14 mouse cellular contexts compared by ENCODE assay signal in genomic region chr19:55271448-55271847, GRCm38 (mm10). TPM values are rescaled to one million over a fixed set of nuclear protein-coding genes. Genes with fewer than 3 reads are reported as not detected.
A peak's percentile ranks its signal among the peaks of the same experiment; 100 is the strongest.
DNase-seq lines count a peak whose midpoint lies in the region; ATAC-seq and TF ChIP-seq lines count a peak whose summit lies in the region.
"Had no signal": no experiment of that assay in that cellular context is flagged by ENCODE, and none has a peak within 500 bp of the region (broad histone marks: within the 10 kb centered on the region; RNA-seq: fewer than 3 reads in every experiment).

No protein-coding gene starts in this region.

- peak overlapping the region; percentile 43; the same call in 1 of the 2 replicates for H3K27ac ChIP-seq in kidney, embryonic 14.5 days (ENCODE audit: low read depth, low read length)
- H3K27ac ChIP-seq in MEL (ENCODE audit: control insufficient read depth, low read depth, low read length): peak overlapping the region; percentile 41; the same call in 1 of the 2 replicates
- H3K27ac ChIP-seq in embryonic facial prominence, embryonic 14.5 days (replicated peaks; ENCODE audit: low read depth, low read length): 0 out of 2 replicates have a peak overlapping the region, but pooled peaks have one; percentile 42
- no peak overlapping the region for H3K27ac ChIP-seq in limb, embryonic 10.5 days
- H3K27ac ChIP-seq in heart, adult 2 months: no peak overlapping the region
- H3K27ac ChIP-seq: forebrain, embryonic 15.5 days; limb, embryonic 15.5 days had no signal

- no peak for DNase-seq in kidney, postnatal 36 days
- DNase-seq in MEL (ENCODE audit: low read depth, low spot score): peak; percentile 53
- peak; percentile 77 for DNase-seq in embryonic facial prominence, embryonic 14.5 days (ENCODE audit: low spot score)
- peak; percentile 61 for DNase-seq in lung, postnatal 36 days
- DNase-seq in limb, embryonic 10.5 days (ENCODE audit: low spot score): no peak
- DNase-seq in heart, adult 2 months: no peak
- DNase-seq in gastrocnemius, adult 8-10 months (ENCODE audit: low spot score in 2 of 2): no peak
- DNase-seq: cerebellum, postnatal 10 days; heart, postnatal 14 days; kidney, adult 2 months had no signal

- no peaks in the 10 kb centered on the region for H3K9me3 ChIP-seq in kidney, embryonic 14.5 days (ENCODE audit: control insufficient read depth, low read length)
- no peaks in the 10 kb centered on the region for H3K9me3 ChIP-seq in MEL (replicated peaks; ENCODE audit: insufficient read depth, low read length)
- H3K9me3 ChIP-seq in embryonic facial prominence, embryonic 14.5 days (ENCODE audit: control insufficient read depth, low read length): no peaks in the 10 kb centered on the region
- H3K9me3 ChIP-seq in limb, embryonic 10.5 days (replicated peaks): no peaks in the 10 kb centered on the region
- H3K9me3 ChIP-seq: forebrain, embryonic 15.5 days; limb, embryonic 15.5 days had no signal

- H3K36me3 ChIP-seq in kidney, embryonic 14.5 days (ENCODE audit: control insufficient read depth, insufficient read depth, low read length): 0 out of 2 replicates have a peak, but pooled peaks cover 3% of the 10 kb centered on the region
- peaks cover 31 to 52% of the 10 kb centered on the region in 2 experiments for H3K36me3 ChIP-seq in MEL (ENCODE audit: control insufficient read depth in 1 of 2, insufficient read depth in 2 of 2, low read length in 2 of 2)
- H3K36me3 ChIP-seq in embryonic facial prominence, embryonic 14.5 days (ENCODE audit: control insufficient read depth, insufficient read depth, low read length): no peaks in the 10 kb centered on the region
- no peaks in the 10 kb centered on the region for H3K36me3 ChIP-seq in limb, embryonic 10.5 days
- no peaks in the 10 kb centered on the region for H3K36me3 ChIP-seq in heart, adult 2 months (ENCODE audit: control insufficient read depth, insufficient read depth, low read length)
- H3K36me3 ChIP-seq: forebrain, embryonic 15.5 days; limb, embryonic 15.5 days had no signal

- no peak overlapping the region for H3K4me2 ChIP-seq in kidney, embryonic 14.5 days (replicated peaks; ENCODE audit: low read depth, low read length)
- H3K4me2 ChIP-seq in embryonic facial prominence, embryonic 14.5 days (ENCODE audit: low read depth, low read length): no peak overlapping the region
- H3K4me2 ChIP-seq: forebrain, embryonic 15.5 days; limb, embryonic 15.5 days had no signal

- no peak overlapping the region for H3K9ac ChIP-seq in kidney, embryonic 14.5 days (ENCODE audit: low read depth, low read length)
- H3K9ac ChIP-seq in MEL (ENCODE audit: control insufficient read depth, low read depth, low read length, poor library complexity, severe bottlenecking): no peak overlapping the region
- no peak overlapping the region for H3K9ac ChIP-seq in embryonic facial prominence, embryonic 14.5 days (ENCODE audit: low read depth, low read length)
- no peak overlapping the region for H3K9ac ChIP-seq in heart, adult 2 months (ENCODE audit: low read depth, low read length)
- H3K9ac ChIP-seq: forebrain, embryonic 15.5 days; limb, embryonic 15.5 days had no signal

- peak; percentile 63; the same call in 1 of the 2 replicates for ATAC-seq in kidney, embryonic 14.5 days (ENCODE audit: low FRiP score, low TSS enrichment)
- ATAC-seq in embryonic facial prominence, embryonic 14.5 days (ENCODE audit: low read depth): peak; percentile 89; the same call in 1 of the 2 replicates
- ATAC-seq: forebrain, embryonic 15.5 days had no signal

- TF ChIP-seq EP300 in MEL (IDR thresholded peaks at IDR 0.05; ENCODE audit: low read depth in 1 of 2, low read length in 2 of 2): peak; percentile 36 to 60; a peak in 3 of 4 replicates
- TF ChIP-seq EP300 in heart, adult 2 months (IDR thresholded peaks at IDR 0.05; ENCODE audit: insufficient read depth, low read depth, low read length): no peak

- no peak for TF ChIP-seq RAD21 in MEL (IDR thresholded peaks at IDR 0.05; ENCODE audit: low read depth, low read length)

- peaks cover 18% of the 10 kb centered on the region for H3K4me1 ChIP-seq in kidney, embryonic 14.5 days (ENCODE audit: control insufficient read depth, insufficient read depth, low read length)
- peaks cover 43 to 44% of the 10 kb centered on the region in 2 experiments for H3K4me1 ChIP-seq in MEL (ENCODE audit: control insufficient read depth in 1 of 2, insufficient read depth in 2 of 2, low read length in 2 of 2)
- H3K4me1 ChIP-seq in embryonic facial prominence, embryonic 14.5 days (ENCODE audit: control insufficient read depth, insufficient read depth, low read length): peaks cover 8% of the 10 kb centered on the region
- no peaks in the 10 kb centered on the region for H3K4me1 ChIP-seq in limb, embryonic 10.5 days
- H3K4me1 ChIP-seq in heart, adult 2 months (ENCODE audit: control insufficient read depth, insufficient read depth, low read length): no peaks in the 10 kb centered on the region; the same call in 1 of the 2 replicates
- H3K4me1 ChIP-seq: forebrain, embryonic 15.5 days had no signal

- TF ChIP-seq CTCF in MEL (IDR thresholded peaks at IDR 0.05 in 2 of 3, conservative IDR thresholded peaks at IDR 0.05 in 1 of 3; ENCODE audit: control insufficient read depth in 1 of 3, insufficient read depth in 1 of 3, low read depth in 2 of 3, low read length in 3 of 3, poor library complexity in 1 of 3, severe bottlenecking in 1 of 3): no peak
- no peak for TF ChIP-seq CTCF in heart, adult 2 months (IDR thresholded peaks at IDR 0.05)

- no peak overlapping the region for H3K4me3 ChIP-seq in kidney, embryonic 14.5 days (ENCODE audit: low read length)
- H3K4me3 ChIP-seq in MEL (ENCODE audit: control insufficient read depth in 1 of 2, insufficient read depth in 1 of 2, low read depth in 2 of 2, low read length in 2 of 2): no peak overlapping the region
- no peak overlapping the region for H3K4me3 ChIP-seq in embryonic facial prominence, embryonic 14.5 days (ENCODE audit: low read depth, low read length)
- no peak overlapping the region for H3K4me3 ChIP-seq in limb, embryonic 10.5 days
- no peak overlapping the region for H3K4me3 ChIP-seq in heart, adult 2 months
- H3K4me3 ChIP-seq: forebrain, embryonic 15.5 days; limb, embryonic 15.5 days had no signal

- 0 out of 4 replicates have a peak, but pooled peaks of 1 of the 2 experiments have one; percentile 14 for TF ChIP-seq POLR2A in MEL (IDR thresholded peaks at IDR 0.05; ENCODE audit: control insufficient read depth in 1 of 2, insufficient read depth in 1 of 2, low read depth in 1 of 2, low read length in 2 of 2, poor library complexity in 1 of 2)
- no peak for TF ChIP-seq POLR2A in heart, adult 2 months (IDR thresholded peaks at IDR 0.05; ENCODE audit: insufficient read depth, low read depth, low read length)

- WGBS in kidney, embryonic 14.5 days: 42% methylated on average over 3 of the region's 3 CpGs
- 42% methylated on average over 3 of the region's 3 CpGs for WGBS in embryonic facial prominence, embryonic 14.5 days
- 34% methylated on average over 3 of the region's 3 CpGs for WGBS in limb, embryonic 10.5 days
- 68% methylated on average over 3 of the region's 3 CpGs for WGBS in heart, adult 2 months

- no peaks in the 10 kb centered on the region for H3K27me3 ChIP-seq in kidney, embryonic 14.5 days (ENCODE audit: control insufficient read depth, insufficient read depth, low read length)
- H3K27me3 ChIP-seq in MEL (ENCODE audit: control insufficient read depth in 1 of 2, insufficient read depth in 2 of 2, low read length in 2 of 2): no peaks in the 10 kb centered on the region
- H3K27me3 ChIP-seq in embryonic facial prominence, embryonic 14.5 days (replicated peaks; ENCODE audit: control insufficient read depth, insufficient read depth, low read length): no peaks in the 10 kb centered on the region
- no peaks in the 10 kb centered on the region for H3K27me3 ChIP-seq in limb, embryonic 10.5 days (ENCODE audit: low read depth, poor library complexity, severe bottlenecking)
- no peaks in the 10 kb centered on the region for H3K27me3 ChIP-seq in heart, adult 2 months (ENCODE audit: control insufficient read depth, insufficient read depth, low read length)
- H3K27me3 ChIP-seq: forebrain, embryonic 15.5 days; limb, embryonic 15.5 days had no signal

- H3K79me2 ChIP-seq in MEL (ENCODE audit: control insufficient read depth, insufficient read depth, low read length, poor library complexity): peaks cover 14% of the 10 kb centered on the region
- no peaks in the 10 kb centered on the region for H3K79me2 ChIP-seq in heart, adult 2 months (replicated peaks; ENCODE audit: control insufficient read depth, insufficient read depth, low read length)

- intact Hi-C loops in heart, adult 2 months (cut with DNase I): no loop called here

RNA-seq across cellular contexts. Expression of gene Acsl5, which starts 19.7 kb away (rescaled TPM):
- polyA plus RNA-seq in kidney, embryonic 14.5 days (2014; fragmentation: Nextera tagmentation; extraction: Ambion mirVana): 26.3 and 38.1 TPM in 2 replicates
- 248 and 318 TPM in 2 replicates for total RNA-seq in MEL (2012; rRNA removed)
- 100 to 1,000 TPM in 1 of 2 experiments, not detected in 1; 223 TPM for polyA plus RNA-seq in MEL (2012; ENCODE audit: insufficient read depth in 1 of 2, insufficient read length in 2 of 2, low read depth in 1 of 2, low replicate concordance in 2 of 2, missing spikeins in 1 of 2)
- 31.0 and 36.4 TPM in 2 replicates for polyA plus RNA-seq in embryonic facial prominence, embryonic 14.5 days (2014; fragmentation: Nextera tagmentation; extraction: Ambion mirVana)
- polyA plus RNA-seq in limb, embryonic 10.5 days (2016; fragmentation: Nextera tagmentation; extraction: Ambion mirVana): 15.4 and 25.6 TPM in 2 replicates
- 10 to 100 TPM; 12.5 to 14.7 TPM for total RNA-seq in heart, adult 2 months (2021)
- 8.0 and 9.0 TPM in 2 replicates for polyA plus RNA-seq in heart, adult 2 months (2012; rRNA removed)
- 1 to 10 TPM; 2.0 to 2.6 (median 2.2) TPM for total RNA-seq in gastrocnemius, adult 8-10 months (2022)

RNA-seq across cellular contexts. Expression of gene Gucy2g, which starts 30.4 kb away (rescaled TPM):
- 0.05 TPM in 1 of 2 replicates, not detected in the other for polyA plus RNA-seq in kidney, embryonic 14.5 days (2014; fragmentation: Nextera tagmentation; extraction: Ambion mirVana)
- 0.65 and 1.1 TPM in 2 replicates for total RNA-seq in MEL (2012; rRNA removed)
- polyA plus RNA-seq in MEL (2012; ENCODE audit: insufficient read depth in 1 of 2, insufficient read length in 2 of 2, low read depth in 1 of 2, low replicate concordance in 2 of 2, missing spikeins in 1 of 2): 1 to 10 TPM in 1 of 2 experiments, not detected in 1; 2.4 TPM
- 0.06 TPM in 1 of 2 replicates, not detected in the other for polyA plus RNA-seq in embryonic facial prominence, embryonic 14.5 days (2014; fragmentation: Nextera tagmentation; extraction: Ambion mirVana)
- polyA plus RNA-seq in limb, embryonic 10.5 days (2016; fragmentation: Nextera tagmentation; extraction: Ambion mirVana): not detected in 2 replicates
- under 1 TPM in 1 of 2 experiments, not detected in 1; 0.07 TPM for total RNA-seq in heart, adult 2 months (2021)
- 0.12 TPM in 2 replicates for polyA plus RNA-seq in heart, adult 2 months (2012; rRNA removed)
- under 1 TPM; 0.17 to 0.34 (median 0.32) TPM for total RNA-seq in gastrocnemius, adult 8-10 months (2022)
- total RNA-seq: granulocyte monocyte progenitor cell, adult 5-6 weeks had no signal
- polyA plus RNA-seq: forebrain, embryonic 15.5 days had no signal

RNA-seq across cellular contexts. Expression of gene Zdhhc6, which starts 44.4 kb away (rescaled TPM):
- polyA plus RNA-seq in kidney, embryonic 14.5 days (2014; fragmentation: Nextera tagmentation; extraction: Ambion mirVana): 83.0 and 110 TPM in 2 replicates
- total RNA-seq in MEL (2012; rRNA removed): 101 and 109 TPM in 2 replicates
- polyA plus RNA-seq in MEL (2012; ENCODE audit: insufficient read depth in 1 of 2, insufficient read length in 2 of 2, low read depth in 1 of 2, low replicate concordance in 2 of 2, missing spikeins in 1 of 2): 100 to 1,000 TPM in 1 of 2 experiments, 10 to 100 TPM in 1; 95.6 to 114 TPM
- polyA plus RNA-seq in embryonic facial prominence, embryonic 14.5 days (2014; fragmentation: Nextera tagmentation; extraction: Ambion mirVana): 73.2 and 82.9 TPM in 2 replicates
- 113 and 120 TPM in 2 replicates for polyA plus RNA-seq in limb, embryonic 10.5 days (2016; fragmentation: Nextera tagmentation; extraction: Ambion mirVana)
- total RNA-seq in heart, adult 2 months (2021): 10 to 100 TPM; 19.6 to 22.1 TPM
- 10.4 and 14.1 TPM in 2 replicates for polyA plus RNA-seq in heart, adult 2 months (2012; rRNA removed)
- 10 to 100 TPM; 18.6 to 24.3 (median 19.8) TPM for total RNA-seq in gastrocnemius, adult 8-10 months (2022)

RNA-seq across cellular contexts. Expression of gene Vti1a, which starts 44.6 kb away (rescaled TPM):
- polyA plus RNA-seq in kidney, embryonic 14.5 days (2014; fragmentation: Nextera tagmentation; extraction: Ambion mirVana): 17.0 and 25.7 TPM in 2 replicates
- 33.8 and 42.8 TPM in 2 replicates for total RNA-seq in MEL (2012; rRNA removed)
- polyA plus RNA-seq in MEL (2012; ENCODE audit: insufficient read depth in 1 of 2, insufficient read length in 2 of 2, low read depth in 1 of 2, low replicate concordance in 2 of 2, missing spikeins in 1 of 2): 100 to 1,000 TPM in 1 of 2 experiments, 10 to 100 TPM in 1; 37.2 to 119 TPM
- 17.0 and 21.7 TPM in 2 replicates for polyA plus RNA-seq in embryonic facial prominence, embryonic 14.5 days (2014; fragmentation: Nextera tagmentation; extraction: Ambion mirVana)
- polyA plus RNA-seq in limb, embryonic 10.5 days (2016; fragmentation: Nextera tagmentation; extraction: Ambion mirVana): 26.3 and 29.8 TPM in 2 replicates
- total RNA-seq in heart, adult 2 months (2021): 10 to 100 TPM; 15.6 to 16.3 TPM
- 6.2 and 9.4 TPM in 2 replicates for polyA plus RNA-seq in heart, adult 2 months (2012; rRNA removed)
- total RNA-seq in gastrocnemius, adult 8-10 months (2022): 10 to 100 TPM; 17.6 to 21.8 (median 20.6) TPM

Comparison
In these comparisons a context has a peak if more than half of its experiments do, and no peak if none do; other contexts are left out.
1. H3K27ac ChIP-seq: peak in kidney, embryonic 14.5 days (single experiment), MEL (single experiment) and embryonic facial prominence, embryonic 14.5 days (single experiment); none in limb, embryonic 10.5 days (single experiment) and heart, adult 2 months (single experiment).
2. DNase-seq: peak in MEL (single experiment), embryonic facial prominence, embryonic 14.5 days (single experiment) and lung, postnatal 36 days (single experiment); none in kidney, postnatal 36 days (0 of 2), limb, embryonic 10.5 days (single experiment), heart, adult 2 months (0 of 2) and gastrocnemius, adult 8-10 months (0 of 2).